Mouse (Mus musculus) spleen, postnatal 0 days (tissue): Measurements from ENCODE around the gene Ptprd. TPM values are rescaled to one million over a fixed set of nuclear protein-coding genes. Genes with fewer than 3 reads are reported as not detected.

ENCODE experiments used
- polyA plus RNA-seq: library from polyadenylated mRNA; unstranded; fragments of >200 nt; fragmentation: Nextera tagmentation; extraction: Ambion mirVana; gene quantifications from 2 replicates; pipeline ENCODE4 v1.2.1, GENCODE M21; 2015

The Ptprd gene
- 3.3 and 3.5 TPM in 2 replicates for polyA plus RNA-seq

GRCm38 (mm10) chr4:78211529-78212494 lies at the start of gene Ptprd:
Gene Ptprd, minus strand, starts transcription at chr4:78211961.

